Mouse (Mus musculus) heart, embryonic 14.5 days (tissue): Measurements from ENCODE around the gene Mypop. TPM values are rescaled to one million over a fixed set of nuclear protein-coding genes. Genes with fewer than 3 reads are reported as not detected.
A peak's percentile ranks its signal among the peaks of the same experiment; 100 is the strongest.

Experiments used
- ATAC-seq: fragments of 200-750 bp; cut with Nextera tagmentation; 2 replicates; pipeline ENCODE4 v1.8.0; 2017; ENCODE audit warnings: low read depth, moderate TSS enrichment; ENCODE audit not compliant: insufficient number of reproducible peaks, insufficient read depth, low FRiP score
- H3K27ac ChIP-seq, 2 experiments: fragments of 200-500 bp in 1 of 2; fragments of 300-500 bp in 1 of 2; sonication (generic) in 1 of 2; replicated peaks in 1 of 2; 2 replicates each; pipeline ENCODE4 v1.5.1; 2012 to 2014; ENCODE audit warnings: low read depth in 2 of 2, low read length in 2 of 2, control low read depth in 1 of 2, mild to moderate bottlenecking in 1 of 2, mixed read lengths in 1 of 2; ENCODE audit not compliant: control insufficient read depth in 1 of 2, insufficient read depth in 1 of 2
- H3K27me3 ChIP-seq: fragments of 300-500 bp; sonication (generic); 2 replicates; pipeline ENCODE4 v1.6.1; 2014; ENCODE audit warnings: mild to moderate bottlenecking, low read length, control low read depth; ENCODE audit not compliant: control insufficient read depth, insufficient read depth
- H3K36me3 ChIP-seq: fragments of 300-500 bp; sonication (generic); 2 replicates; pipeline ENCODE4 v1.6.1; 2014; ENCODE audit warnings: mild to moderate bottlenecking, control low read depth, low read length, mixed read lengths; ENCODE audit not compliant: control insufficient read depth, insufficient read depth
- H3K4me1 ChIP-seq, 2 experiments: fragments of 200-500 bp in 1 of 2; fragments of 300-500 bp in 1 of 2; sonication (generic) in 1 of 2; 2 replicates each; pipeline ENCODE4 v1.6.1; 2012 to 2014; ENCODE audit warnings: low read length in 2 of 2, control low read depth in 1 of 2, mixed read lengths in 1 of 2; ENCODE audit not compliant: control insufficient read depth in 2 of 2, insufficient read depth in 2 of 2
- H3K4me2 ChIP-seq: fragments of 300-500 bp; sonication (generic); 2 replicates; pipeline ENCODE4 v1.6.1; 2014; ENCODE audit warnings: mild to moderate bottlenecking, low read length
- H3K4me3 ChIP-seq, 2 experiments: fragments of 200-500 bp in 1 of 2; fragments of 300-500 bp in 1 of 2; sonication (generic) in 1 of 2; 2 replicates each; pipeline ENCODE4 v1.5.1; 2012 to 2014; ENCODE audit warnings: low read length in 2 of 2, mild to moderate bottlenecking in 2 of 2, control low read depth in 1 of 2, low read depth in 1 of 2, moderate library complexity in 1 of 2; ENCODE audit not compliant: control insufficient read depth in 1 of 2, insufficient read depth in 1 of 2
- H3K9ac ChIP-seq: fragments of 300-500 bp; sonication (generic); 2 replicates; pipeline ENCODE4 v1.6.1; 2014; ENCODE audit warnings: mild to moderate bottlenecking, low read length
- H3K9me3 ChIP-seq: fragments of 300-500 bp; sonication (generic); 2 replicates; pipeline ENCODE4 v1.6.1; 2016; ENCODE audit warnings: low read length, control low read depth; ENCODE audit not compliant: control insufficient read depth
- WGBS: fragments of 180-500 bp; shearing (Covaris S2); extraction: QIAGEN DNeasy Blood & Tissue Kit; methylation state at CpG from one replicate; pipeline ENCODE4 v1.1.7; 2014; 5-methylcytosine and 5-hydroxymethylcytosine counted together
- polyA plus RNA-seq: library from polyadenylated mRNA; unstranded; fragments of >200 nt; fragmentation: Nextera tagmentation; extraction: Ambion mirVana; gene quantifications from 2 replicates; pipeline ENCODE4 v1.2.1, GENCODE M21; 2014

Mypop gene
- polyA plus RNA-seq, 1 experiment from 2014 or later, result 1.6 TPM

DNA sequence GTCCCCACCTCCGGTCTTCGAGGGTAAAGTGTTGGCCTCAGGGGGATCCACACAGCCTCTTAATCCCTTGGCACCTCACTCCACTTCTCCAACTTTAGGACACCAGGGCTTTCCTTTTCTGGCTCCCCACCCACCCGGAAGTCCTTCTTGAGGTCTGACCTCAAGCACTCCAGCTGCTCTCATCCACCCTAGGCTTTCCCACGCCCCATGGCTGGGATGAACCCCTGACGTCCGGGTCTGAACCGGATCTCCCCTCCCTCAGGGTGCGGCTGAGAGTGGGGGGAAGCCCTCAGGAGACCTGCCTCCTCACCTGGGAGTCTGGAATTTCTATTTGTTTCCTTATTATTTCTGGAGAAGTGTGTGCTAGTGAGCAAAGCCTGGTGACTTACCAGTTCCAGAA is 30.0 kb downstream of the Mypop start:
- Histone ChIP-seq H3K4me1 (peaks cover 4 to 19% of the 10 kb centered on the region in 2 experiments), H3K4me3 (no peak overlapping the region), H3K9me3 (no peaks in the 10 kb centered on the region), H3K27ac (no peak overlapping the region), H3K4me2 (no peak overlapping the region), H3K36me3 (no peaks in the 10 kb centered on the region), H3K27me3 (peaks cover 37% of the 10 kb centered on the region), H3K9ac (no peak overlapping the region)
- WGBS, result 17% methylated on average over 8 of the region's 8 CpGs
- ATAC-seq, result no peak

- H3K4me3 ChIP-seq, result no peak overlapping the region
- no peak overlapping the region for H3K4me2 ChIP-seq
- H3K4me1 ChIP-seq, result peaks cover 7 to 22% of the 10 kb centered on the region in 2 experiments
- no peak overlapping the region for H3K9ac ChIP-seq
- H3K27me3 ChIP-seq, result peaks cover 37% of the 10 kb centered on the region
- WGBS, result 45% methylated on average over 18 of the region's 18 CpGs
- no peak for ATAC-seq
- H3K27ac ChIP-seq, result no peak overlapping the region
- no peaks in the 10 kb centered on the region for H3K36me3 ChIP-seq
- H3K9me3 ChIP-seq, result no peaks in the 10 kb centered on the region
Observed at GRCm38 (mm10) chr7:19022189-19022958, 31.3 kb downstream of the Mypop start.

DNA sequence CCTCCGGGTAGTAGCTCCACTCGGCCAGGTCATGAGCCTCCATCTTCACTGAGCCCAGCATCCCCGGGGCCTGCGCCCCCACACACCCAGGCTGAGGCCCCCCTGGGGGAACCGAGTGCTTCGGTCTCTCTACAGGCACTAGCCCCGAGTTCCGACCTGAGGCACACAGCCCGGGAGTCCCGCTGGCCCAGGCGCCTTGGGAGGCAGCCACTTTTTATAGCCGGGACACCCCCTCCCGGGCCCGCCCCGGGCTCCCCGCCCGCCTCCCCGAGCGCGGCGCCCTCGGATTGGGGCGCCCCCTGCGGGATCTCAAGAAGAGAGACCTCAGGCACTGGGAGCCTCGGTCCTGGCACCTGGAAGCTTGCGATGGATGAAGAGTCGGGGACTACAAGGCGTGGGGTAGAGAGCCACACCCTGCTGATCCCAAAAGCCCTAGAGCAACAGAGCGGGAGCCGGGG is 32.3 kb downstream of the Mypop start, which contains the start of gene Foxa3:
TSS of gene Foxa3 (minus strand) at position 182 of the 458 bp plus-strand sequence.
- no peaks in the 10 kb centered on the region for H3K9me3 ChIP-seq
- ATAC-seq, result 0 out of 2 replicates have a peak, but pooled peaks have one; percentile 6
- H3K27ac ChIP-seq, result peak within 1 kb of the TSS in 1 of 2 experiments; percentile 59; a peak in 2 of 4 replicates
- WGBS, result 3% methylated on average over 30 of the region's 30 CpGs
- H3K36me3 ChIP-seq, result no peaks in the 10 kb centered on the region; the same call in 1 of the 2 replicates
- H3K4me2 ChIP-seq, result peak within 1 kb of the TSS; percentile 87
- peak within 1 kb of the TSS; percentile 95 to 99 for H3K4me3 ChIP-seq
- H3K4me1 ChIP-seq, result peaks cover 7 to 22% of the 10 kb centered on the region in 2 experiments
- peaks cover 37% of the 10 kb centered on the region for H3K27me3 ChIP-seq
- H3K9ac ChIP-seq, result peak within 1 kb of the TSS; percentile 97

DNA sequence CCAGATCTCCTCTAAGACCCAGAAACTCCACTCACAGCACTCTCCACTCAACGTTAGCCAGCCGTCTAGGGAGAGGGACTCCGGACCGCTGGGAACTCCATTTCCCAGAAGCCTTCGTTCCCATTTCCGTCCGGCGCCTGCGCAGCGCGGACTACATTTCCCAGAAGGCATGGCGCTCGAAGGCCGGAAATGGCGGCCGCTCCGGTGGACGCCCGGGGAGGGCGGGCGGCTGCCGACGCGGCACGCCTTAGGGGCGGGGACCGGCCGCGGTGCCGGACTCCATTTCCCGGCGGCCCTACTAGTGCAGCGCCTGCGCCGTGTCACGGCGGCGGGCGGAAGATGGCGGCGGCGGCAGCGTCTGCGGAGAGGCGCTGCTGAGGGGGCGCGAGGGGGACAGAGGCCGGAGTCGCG is 33.1 kb downstream of the Mypop start, which contains the start of gene Sympk:
TSS of gene Sympk (plus strand) at position 282 of the 411 bp plus-strand sequence.
- Histone ChIP-seq H3K4me3 (peak within 1 kb of the TSS; percentile 95 to 99), H3K9ac (peak within 1 kb of the TSS; percentile 97), H3K27ac (peak within 1 kb of the TSS; percentile 59 to 72), H3K36me3 (peaks cover 7% of the 10 kb centered on the region), H3K4me2 (peak within 1 kb of the TSS; percentile 87), H3K9me3 (no peaks in the 10 kb centered on the region), H3K4me1 (peaks cover 7 to 22% of the 10 kb centered on the region in 2 experiments), H3K27me3 (peaks cover 37% of the 10 kb centered on the region)
- 0% methylated on average over 50 of the region's 50 CpGs for WGBS
- peak; percentile 91 for ATAC-seq

DNA sequence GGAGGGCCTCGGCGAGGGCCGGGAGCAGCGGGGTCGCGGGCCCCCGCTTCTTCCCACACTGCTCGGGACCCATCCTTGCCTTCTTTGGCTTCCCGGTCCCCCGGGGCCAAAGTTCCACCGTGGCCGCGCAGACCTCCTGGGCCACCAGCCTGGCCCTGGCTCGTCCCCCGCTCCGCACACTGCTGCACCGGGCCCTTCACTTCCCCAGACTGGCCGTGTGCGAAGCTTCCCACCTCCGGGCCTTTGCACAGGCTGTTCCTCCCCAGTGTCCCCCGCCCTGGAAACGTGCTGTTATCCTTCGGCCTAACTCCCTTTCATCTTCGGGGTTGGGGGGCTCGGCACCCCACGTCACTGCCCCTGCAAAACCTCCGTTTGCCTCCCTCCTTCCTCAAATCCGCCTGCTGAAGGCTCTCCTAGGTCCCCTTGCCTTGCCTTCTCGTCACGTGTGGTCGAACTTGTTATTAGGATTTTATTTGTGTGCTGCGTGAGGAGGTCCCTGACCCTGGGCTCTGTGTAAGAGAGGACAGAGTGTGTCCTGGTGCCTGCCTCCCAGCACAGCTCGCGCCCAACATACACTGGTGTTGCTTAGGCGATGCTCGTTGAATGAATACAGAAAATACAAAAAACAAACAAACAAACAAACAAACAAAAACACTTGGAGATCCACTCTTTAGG is 33.7 kb downstream of the Mypop start:
- WGBS, result 2% methylated on average over 36 of the region's 36 CpGs
- H3K27me3 ChIP-seq, result peaks cover 37% of the 10 kb centered on the region
- peaks cover 7 to 22% of the 10 kb centered on the region in 2 experiments for H3K4me1 ChIP-seq
- peaks cover 13% of the 10 kb centered on the region for H3K36me3 ChIP-seq
- H3K9me3 ChIP-seq, result no peaks in the 10 kb centered on the region
- peak; percentile 23 for ATAC-seq
- H3K4me2 ChIP-seq, result peak overlapping the region; percentile 87
- peak overlapping the region; percentile 59 to 72 for H3K27ac ChIP-seq
- H3K4me3 ChIP-seq, result peak overlapping the region; percentile 95 to 99
- H3K9ac ChIP-seq, result peak overlapping the region; percentile 97

- Histone ChIP-seq H3K27me3 (peaks cover 9% of the 10 kb centered on the region), H3K36me3 (peaks cover 45% of the 10 kb centered on the region), H3K4me1 (peaks cover 7 to 22% of the 10 kb centered on the region in 2 experiments), H3K4me2 (no peak overlapping the region), H3K4me3 (no peak overlapping the region), H3K27ac (no peak overlapping the region), H3K9me3 (no peaks in the 10 kb centered on the region), H3K9ac (no peak overlapping the region)
- ATAC-seq, result no peak
Observed at GRCm38 (mm10) chr7:19028067-19028466, 37.0 kb downstream of the Mypop start.

GRCm38 (mm10) chr7:19029084-19029653 is 38.1 kb downstream of the Mypop start:
- H3K9me3 ChIP-seq, result no peaks in the 10 kb centered on the region
- no peak overlapping the region for H3K27ac ChIP-seq
- peak; percentile 19; the same call in 1 of the 2 replicates for ATAC-seq
- H3K9ac ChIP-seq, result no peak overlapping the region
- 67% methylated on average over 6 of the region's 6 CpGs for WGBS
- H3K4me3 ChIP-seq, result no peak overlapping the region
- H3K4me1 ChIP-seq, result peaks cover 7 to 14% of the 10 kb centered on the region in 2 experiments
- H3K4me2 ChIP-seq, result no peak overlapping the region
- no peaks in the 10 kb centered on the region for H3K27me3 ChIP-seq
- H3K36me3 ChIP-seq, result peaks cover 54% of the 10 kb centered on the region
